13 mouse cellular contexts compared by ENCODE assay signal in the genomic region with DNA sequence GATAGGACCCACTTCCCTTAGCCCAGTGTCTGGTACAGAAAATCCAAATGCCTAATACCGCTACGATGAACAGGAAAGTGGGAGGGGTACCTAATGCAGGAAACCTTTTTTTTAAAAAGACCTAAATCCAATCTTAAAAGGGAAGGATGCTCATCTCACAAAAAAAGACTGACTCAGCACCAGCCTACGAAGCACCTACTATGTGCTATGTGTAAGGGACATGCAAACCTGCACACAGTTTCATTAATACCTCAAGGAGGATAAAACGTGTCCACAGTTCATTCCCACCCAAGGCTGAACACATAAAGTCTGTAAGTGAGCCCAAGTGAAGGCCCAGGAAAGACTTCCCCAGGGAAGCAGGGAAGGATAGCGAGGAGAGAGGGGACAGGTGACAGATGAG. TPM values are rescaled to one million over a fixed set of nuclear protein-coding genes. Genes with fewer than 3 reads are reported as not detected.
DNase-seq lines count a peak whose midpoint lies in the region; ATAC-seq lines count a peak whose summit lies in the region.
"Had no signal": no experiment of that assay in that cellular context is flagged by ENCODE, and none has a peak within 500 bp of the region (broad histone marks: within the 10 kb centered on the region; RNA-seq: fewer than 3 reads in every experiment).

No protein-coding gene starts in this region.

- H3K9ac ChIP-seq in kidney, embryonic 14.5 days (ENCODE audit: low read depth, low read length), result peak overlapping the region; percentile 90
- peak overlapping the region; percentile 90 for H3K9ac ChIP-seq in embryonic facial prominence, embryonic 11.5 days (replicated peaks; ENCODE audit: low read length)
- peak overlapping the region; percentile 94 for H3K9ac ChIP-seq in hindbrain, embryonic 14.5 days
- H3K9ac ChIP-seq in midbrain, embryonic 15.5 days, result 0 out of 2 replicates have a peak overlapping the region, but pooled peaks have one; percentile 98

- no peak for DNase-seq in kidney, adult 9 months
- no peak for DNase-seq in embryonic facial prominence, embryonic 11.5 days (ENCODE audit: low spot score)
- DNase-seq in hindbrain, embryonic 14.5 days (ENCODE audit: low spot score), result no peak
- no peak for DNase-seq in spleen, postnatal 4 days (ENCODE audit: low spot score in 2 of 2)
- no peak for DNase-seq in embryo, embryonic 10 days (ENCODE audit: low spot score)
- DNase-seq: cerebellum, adult 8-10 months; gastrocnemius, adult 2 months; kidney, adult 18-20 months; lung, postnatal 10 days; thymus, postnatal 14 days had no signal

- H3K4me3 ChIP-seq in kidney, embryonic 14.5 days (ENCODE audit: low read length), result no peak overlapping the region
- H3K4me3 ChIP-seq in embryonic facial prominence, embryonic 11.5 days (ENCODE audit: low read depth, low read length), result no peak overlapping the region
- H3K4me3 ChIP-seq in hindbrain, embryonic 14.5 days (replicated peaks; ENCODE audit: low read length), result no peak overlapping the region
- no peak overlapping the region for H3K4me3 ChIP-seq in midbrain, embryonic 15.5 days
- H3K4me3 ChIP-seq: gastrocnemius, adult 2 months had no signal

- no peak overlapping the region for H3K27ac ChIP-seq in kidney, embryonic 14.5 days (ENCODE audit: low read depth, low read length)
- H3K27ac ChIP-seq in embryonic facial prominence, embryonic 11.5 days (replicated peaks; ENCODE audit: low read depth, low read length), result no peak overlapping the region
- no peak overlapping the region for H3K27ac ChIP-seq in hindbrain, embryonic 14.5 days
- no peak overlapping the region for H3K27ac ChIP-seq in midbrain, embryonic 15.5 days
- H3K27ac ChIP-seq: gastrocnemius, adult 2 months had no signal

- peak overlapping the region; percentile 69; the same call in 1 of the 2 replicates for H3K4me2 ChIP-seq in kidney, embryonic 14.5 days (replicated peaks; ENCODE audit: low read depth, low read length)
- 0 out of 2 replicates have a peak overlapping the region, but pooled peaks have one; percentile 69 for H3K4me2 ChIP-seq in embryonic facial prominence, embryonic 11.5 days (ENCODE audit: low read depth, low read length)
- peak overlapping the region; percentile 88 for H3K4me2 ChIP-seq in hindbrain, embryonic 14.5 days (replicated peaks)
- peak overlapping the region; percentile 71; the same call in 1 of the 2 replicates for H3K4me2 ChIP-seq in midbrain, embryonic 15.5 days

- H3K4me1 ChIP-seq in kidney, embryonic 14.5 days (ENCODE audit: control insufficient read depth, insufficient read depth, low read length), result peaks cover 23% of the 10 kb centered on the region
- peaks cover 10% of the 10 kb centered on the region for H3K4me1 ChIP-seq in embryonic facial prominence, embryonic 11.5 days (ENCODE audit: control insufficient read depth, insufficient read depth, low read length)
- H3K4me1 ChIP-seq in hindbrain, embryonic 14.5 days (replicated peaks; ENCODE audit: control insufficient read depth, insufficient read depth, low read length), result peaks cover 35% of the 10 kb centered on the region
- peaks cover 42% of the 10 kb centered on the region for H3K4me1 ChIP-seq in midbrain, embryonic 15.5 days

- no peaks in the 10 kb centered on the region for H3K9me3 ChIP-seq in kidney, embryonic 14.5 days (ENCODE audit: control insufficient read depth, low read length)
- H3K9me3 ChIP-seq in embryonic facial prominence, embryonic 11.5 days (replicated peaks; ENCODE audit: control insufficient read depth, low read length), result no peaks in the 10 kb centered on the region
- no peaks in the 10 kb centered on the region for H3K9me3 ChIP-seq in hindbrain, embryonic 14.5 days (ENCODE audit: control insufficient read depth, low read length)
- no peaks in the 10 kb centered on the region for H3K9me3 ChIP-seq in midbrain, embryonic 15.5 days

- H3K36me3 ChIP-seq in kidney, embryonic 14.5 days (ENCODE audit: control insufficient read depth, insufficient read depth, low read length), result peaks cover 21% of the 10 kb centered on the region; the same call in 1 of the 2 replicates
- no peaks in the 10 kb centered on the region; the same call in 1 of the 2 replicates for H3K36me3 ChIP-seq in embryonic facial prominence, embryonic 11.5 days (replicated peaks; ENCODE audit: control insufficient read depth, insufficient read depth, low read depth, low read length)
- peaks cover 20% of the 10 kb centered on the region; the same call in 1 of the 2 replicates for H3K36me3 ChIP-seq in hindbrain, embryonic 14.5 days (replicated peaks; ENCODE audit: control insufficient read depth, insufficient read depth)
- H3K36me3 ChIP-seq in midbrain, embryonic 15.5 days (replicated peaks), result peaks cover 5% of the 10 kb centered on the region; the same call in 1 of the 2 replicates

- H3K27me3 ChIP-seq in kidney, embryonic 14.5 days (ENCODE audit: control insufficient read depth, insufficient read depth, low read length), result no peaks in the 10 kb centered on the region
- H3K27me3 ChIP-seq in embryonic facial prominence, embryonic 11.5 days (ENCODE audit: control insufficient read depth, insufficient read depth, low read length), result no peaks in the 10 kb centered on the region
- no peaks in the 10 kb centered on the region for H3K27me3 ChIP-seq in hindbrain, embryonic 14.5 days (ENCODE audit: control insufficient read depth, insufficient read depth, low read length)
- H3K27me3 ChIP-seq in midbrain, embryonic 15.5 days (replicated peaks), result no peaks in the 10 kb centered on the region

- 76% methylated on average over 5 of the region's 5 CpGs for WGBS in kidney, embryonic 14.5 days
- WGBS in embryonic facial prominence, embryonic 11.5 days, result 88% methylated on average over 5 of the region's 5 CpGs
- 91% methylated on average over 5 of the region's 5 CpGs for WGBS in hindbrain, embryonic 14.5 days
- 84% methylated on average over 5 of the region's 5 CpGs for WGBS in midbrain, embryonic 15.5 days

- ATAC-seq in kidney, embryonic 14.5 days (ENCODE audit: low FRiP score, low TSS enrichment), result no peak
- ATAC-seq in embryonic facial prominence, embryonic 11.5 days (replicated peaks; ENCODE audit: insufficient number of reproducible peaks, low FRiP score, low TSS enrichment, low read depth), result no peak
- no peak for ATAC-seq in hindbrain, embryonic 14.5 days (ENCODE audit: low FRiP score)
- ATAC-seq in midbrain, embryonic 15.5 days (replicated peaks), result no peak
- no peak for ATAC-seq in granulocyte monocyte progenitor cell, adult 5-6 weeks (replicated peaks; ENCODE audit: poor library complexity, severe bottlenecking)

RNA-seq across cellular contexts. Expression of gene Ppp2r5d, which starts 2.4 kb away (rescaled TPM):
- polyA plus RNA-seq in kidney, embryonic 14.5 days (2014; fragmentation: Nextera tagmentation; extraction: Ambion mirVana), result 61.1 and 99.9 TPM in 2 replicates
- polyA plus RNA-seq in embryonic facial prominence, embryonic 11.5 days (2014; fragmentation: Nextera tagmentation; extraction: Ambion mirVana), result 111 and 115 TPM in 2 replicates
- polyA plus RNA-seq in hindbrain, embryonic 14.5 days (2014; fragmentation: Nextera tagmentation; extraction: Ambion mirVana), result 78.2 and 92.8 TPM in 2 replicates
- 103 and 112 TPM in 2 replicates for polyA plus RNA-seq in midbrain, embryonic 15.5 days (2015; fragmentation: Nextera tagmentation; extraction: Ambion mirVana)
- 48.7 and 49.3 TPM in 2 replicates for total RNA-seq in granulocyte monocyte progenitor cell, adult 5-6 weeks (2014; fragmentation: Nextera tagmentation)
- total RNA-seq in granulocyte monocyte progenitor cell, adult 5-6 weeks (2017), result 45.9 and 57.1 TPM in 2 replicates

RNA-seq across cellular contexts. Expression of gene Pex6, which starts 8.8 kb away (rescaled TPM):
- 20.5 and 21.0 TPM in 2 replicates for polyA plus RNA-seq in kidney, embryonic 14.5 days (2014; fragmentation: Nextera tagmentation; extraction: Ambion mirVana)
- 13.9 and 17.4 TPM in 2 replicates for polyA plus RNA-seq in embryonic facial prominence, embryonic 11.5 days (2014; fragmentation: Nextera tagmentation; extraction: Ambion mirVana)
- polyA plus RNA-seq in hindbrain, embryonic 14.5 days (2014; fragmentation: Nextera tagmentation; extraction: Ambion mirVana), result 23.1 and 24.4 TPM in 2 replicates
- polyA plus RNA-seq in midbrain, embryonic 15.5 days (2015; fragmentation: Nextera tagmentation; extraction: Ambion mirVana), result 28.2 and 31.9 TPM in 2 replicates
- 9.7 and 22.9 TPM in 2 replicates for total RNA-seq in granulocyte monocyte progenitor cell, adult 5-6 weeks (2014; fragmentation: Nextera tagmentation)
- 11.3 and 13.2 TPM in 2 replicates for total RNA-seq in granulocyte monocyte progenitor cell, adult 5-6 weeks (2017)

RNA-seq across cellular contexts. Expression of gene Klhdc3, which starts 21.8 kb away (rescaled TPM):
- polyA plus RNA-seq in kidney, embryonic 14.5 days (2014; fragmentation: Nextera tagmentation; extraction: Ambion mirVana), result 91.0 and 110 TPM in 2 replicates
- polyA plus RNA-seq in embryonic facial prominence, embryonic 11.5 days (2014; fragmentation: Nextera tagmentation; extraction: Ambion mirVana), result 117 and 121 TPM in 2 replicates
- polyA plus RNA-seq in hindbrain, embryonic 14.5 days (2014; fragmentation: Nextera tagmentation; extraction: Ambion mirVana), result 154 and 155 TPM in 2 replicates
- 172 and 180 TPM in 2 replicates for polyA plus RNA-seq in midbrain, embryonic 15.5 days (2015; fragmentation: Nextera tagmentation; extraction: Ambion mirVana)
- 62.5 and 77.9 TPM in 2 replicates for total RNA-seq in granulocyte monocyte progenitor cell, adult 5-6 weeks (2014; fragmentation: Nextera tagmentation)
- 26.8 and 30.9 TPM in 2 replicates for total RNA-seq in granulocyte monocyte progenitor cell, adult 5-6 weeks (2017)

RNA-seq across cellular contexts. Expression of gene Mea1, which starts 23.9 kb away (rescaled TPM):
- polyA plus RNA-seq in kidney, embryonic 14.5 days (2014; fragmentation: Nextera tagmentation; extraction: Ambion mirVana), result 148 and 174 TPM in 2 replicates
- polyA plus RNA-seq in embryonic facial prominence, embryonic 11.5 days (2014; fragmentation: Nextera tagmentation; extraction: Ambion mirVana), result 165 and 186 TPM in 2 replicates
- 279 and 280 TPM in 2 replicates for polyA plus RNA-seq in hindbrain, embryonic 14.5 days (2014; fragmentation: Nextera tagmentation; extraction: Ambion mirVana)
- polyA plus RNA-seq in midbrain, embryonic 15.5 days (2015; fragmentation: Nextera tagmentation; extraction: Ambion mirVana), result 277 and 304 TPM in 2 replicates
- total RNA-seq in granulocyte monocyte progenitor cell, adult 5-6 weeks (2014; fragmentation: Nextera tagmentation), result 56.5 and 76.8 TPM in 2 replicates
- total RNA-seq in granulocyte monocyte progenitor cell, adult 5-6 weeks (2017), result 73.8 and 82.4 TPM in 2 replicates

RNA-seq across cellular contexts. Expression of gene Gnmt, which starts 26.5 kb away (rescaled TPM):
- polyA plus RNA-seq in kidney, embryonic 14.5 days (2014; fragmentation: Nextera tagmentation; extraction: Ambion mirVana), result 0.43 and 1.0 TPM in 2 replicates
- 0.35 and 0.62 TPM in 2 replicates for polyA plus RNA-seq in embryonic facial prominence, embryonic 11.5 days (2014; fragmentation: Nextera tagmentation; extraction: Ambion mirVana)
- 0.88 and 1.1 TPM in 2 replicates for polyA plus RNA-seq in hindbrain, embryonic 14.5 days (2014; fragmentation: Nextera tagmentation; extraction: Ambion mirVana)
- 0.65 and 1.3 TPM in 2 replicates for polyA plus RNA-seq in midbrain, embryonic 15.5 days (2015; fragmentation: Nextera tagmentation; extraction: Ambion mirVana)
- total RNA-seq in granulocyte monocyte progenitor cell, adult 5-6 weeks (2014; fragmentation: Nextera tagmentation), result 1.1 TPM in 1 of 2 replicates, not detected in the other
- total RNA-seq in granulocyte monocyte progenitor cell, adult 5-6 weeks (2017), result 1.0 TPM in 1 of 2 replicates, not detected in the other
